Mouse (Mus musculus) retina, postnatal 7 days (tissue): ENCODE results near the gene Fbxl5.

Experiments
- DNase-seq: peaks from one replicate; pipeline ENCODE4 v3.0.0-alpha.2; 2012; ENCODE audit warnings: low read depth, low spot score

Fbxl5 gene

GRCm38 (mm10) chr5:43836590-43836989, 15.2 kb upstream of the Fbxl5 start:
- no peak for DNase-seq

GRCm38 (mm10) chr5:43827366-43827765, 5.9 kb upstream of the Fbxl5 start:
- DNase-seq, result peak; percentile 66

GRCm38 (mm10) chr5:43826883-43827282, 5.4 kb upstream of the Fbxl5 start:
- no peak for DNase-seq

- DNase-seq, result no peak
Observed at GRCm38 (mm10) chr5:43824580-43824979, 3.1 kb upstream of the Fbxl5 start.

- DNase-seq, result no peak
Observed at GRCm38 (mm10) chr5:43822824-43823223, 1.4 kb upstream of the Fbxl5 start.

- DNase-seq, result no peak
Observed at GRCm38 (mm10) chr5:43822199-43822598, 761 bp upstream of the Fbxl5 start.

- DNase-seq, result no peak
Observed at GRCm38 (mm10) chr5:43820785-43821184, 653 bp downstream of the Fbxl5 start.

GRCm38 (mm10) chr5:43818695-43819094, 2.7 kb downstream of the Fbxl5 start, which contains the start of gene Bst1:
Gene Bst1 (plus strand): TSS chr5:43818885.
- no peak for DNase-seq

GRCm38 (mm10) chr5:43815769-43816168, 5.7 kb downstream of the Fbxl5 start:
- DNase-seq, result no peak

GRCm38 (mm10) chr5:43814536-43814935, 6.9 kb downstream of the Fbxl5 start:
- DNase-seq, result no peak

- DNase-seq, result no peak
Observed at GRCm38 (mm10) chr5:43810427-43811062, 10.9 kb downstream of the Fbxl5 start.

GRCm38 (mm10) chr5:43807744-43808696, 13.4 kb downstream of the Fbxl5 start:
- peak; percentile 77 for DNase-seq

GRCm38 (mm10) chr5:43806914-43807313, 14.5 kb downstream of the Fbxl5 start:
- DNase-seq, result no peak

- no peak for DNase-seq
Observed at GRCm38 (mm10) chr5:43806340-43806739, 15.1 kb downstream of the Fbxl5 start.

- no peak for DNase-seq
Observed at GRCm38 (mm10) chr5:43805401-43805800, 16.0 kb downstream of the Fbxl5 start.

- DNase-seq, result no peak
Observed at GRCm38 (mm10) chr5:43801798-43802197, 19.6 kb downstream of the Fbxl5 start.

GRCm38 (mm10) chr5:43801253-43801652, 20.2 kb downstream of the Fbxl5 start:
- no peak for DNase-seq

GRCm38 (mm10) chr5:43800700-43801099, 20.7 kb downstream of the Fbxl5 start:
- no peak for DNase-seq

GRCm38 (mm10) chr5:43799530-43799929, 21.9 kb downstream of the Fbxl5 start:
- no peak for DNase-seq

- no peak for DNase-seq
Observed at GRCm38 (mm10) chr5:43792354-43792753, 29.1 kb downstream of the Fbxl5 start.

GRCm38 (mm10) chr5:43787976-43788752, 33.3 kb downstream of the Fbxl5 start:
- DNase-seq, result no peak

GRCm38 (mm10) chr5:43786607-43787006, 34.8 kb downstream of the Fbxl5 start:
- DNase-seq, result no peak
